Mouse (Mus musculus) cerebellum, adult 11 months (tissue): ENCODE results near the gene Ppp2r5a.

ENCODE experiments used
- DNase-seq: peaks from one replicate; pipeline ENCODE4 v3.0.0; 2022

Gene Ppp2r5a

GRCm38 (mm10) chr1:191417111-191417510 lies 14.0 kb upstream of the Ppp2r5a start:
- DNase-seq = no peak

DNA sequence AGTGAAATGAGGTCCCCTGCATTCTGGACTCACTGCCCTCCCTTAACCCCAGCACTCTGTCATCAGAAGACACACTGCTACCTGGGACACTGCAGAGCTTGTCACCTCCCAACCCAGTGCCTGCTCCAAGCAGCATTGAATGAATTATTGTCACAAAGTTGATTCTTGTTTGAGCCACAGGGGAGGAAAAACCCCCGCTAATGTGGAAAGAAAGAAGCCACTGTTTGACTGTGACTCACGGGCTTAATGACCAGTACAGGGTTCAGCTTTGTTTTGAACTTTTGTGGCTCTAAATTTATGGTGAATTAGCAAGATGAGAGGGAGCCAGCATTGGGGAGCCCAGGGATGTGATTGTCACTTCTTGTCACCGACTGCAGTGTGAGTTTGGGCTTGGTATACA lies 13.5 kb upstream of the Ppp2r5a start:
- DNase-seq = no peak

DNA sequence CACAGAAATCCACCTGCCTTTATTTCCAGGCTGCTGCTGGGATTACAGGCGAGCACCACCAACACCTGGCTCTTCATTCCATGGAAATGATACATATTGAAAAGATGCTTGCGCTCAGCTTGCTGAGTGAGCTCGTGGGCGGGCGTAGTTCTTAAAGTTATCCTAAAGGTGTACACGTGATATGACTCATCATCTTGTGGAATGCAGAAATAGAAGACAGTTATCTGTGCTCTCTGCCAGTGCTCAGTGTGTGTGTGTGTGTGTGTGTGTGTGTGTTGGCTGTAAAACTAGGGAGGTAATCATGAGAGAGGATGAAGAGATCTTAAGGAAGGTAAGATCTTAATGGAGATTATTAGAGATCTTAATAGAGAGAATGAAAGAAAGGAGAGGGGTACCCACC lies 11.4 kb upstream of the Ppp2r5a start:
- no peak for DNase-seq

- no peak for DNase-seq
These were observed 10.8 kb upstream of the Ppp2r5a start for GRCm38 (mm10) chr1:191413691-191414415.

DNA sequence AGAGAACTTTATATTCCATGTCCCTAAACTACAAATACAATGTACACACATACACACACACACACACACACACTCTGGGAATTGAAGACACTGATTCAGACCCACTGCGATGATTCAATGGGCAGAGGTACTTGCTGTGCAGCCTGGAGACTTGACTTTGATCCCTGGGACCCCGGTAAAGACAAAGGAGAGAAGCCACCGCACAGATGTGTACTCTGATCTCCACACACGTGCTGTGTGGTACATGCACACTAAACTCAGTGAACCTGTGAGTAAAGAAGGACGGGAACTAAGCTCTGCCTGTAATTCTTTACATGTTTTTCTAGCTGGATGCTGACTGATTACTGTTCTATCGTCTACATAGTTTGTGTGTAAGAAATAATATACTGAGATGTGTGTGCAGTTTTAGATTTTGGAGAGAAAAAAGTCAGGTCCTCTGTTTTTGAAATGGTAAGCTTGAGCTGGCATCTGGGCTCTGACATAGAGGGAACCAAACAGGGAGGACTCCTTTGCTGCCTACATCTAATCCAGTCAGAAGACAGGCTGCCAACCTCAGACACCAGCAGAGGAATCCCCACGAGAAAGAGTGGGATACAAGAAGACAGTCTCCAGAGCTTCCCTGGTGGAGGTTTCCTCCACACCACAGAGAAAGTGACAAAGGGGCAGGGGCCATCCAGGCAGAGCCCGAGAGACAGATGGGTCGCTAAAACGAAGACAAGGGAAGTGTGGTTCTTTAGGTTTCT lies 7.4 kb upstream of the Ppp2r5a start:
- no peak for DNase-seq

DNA sequence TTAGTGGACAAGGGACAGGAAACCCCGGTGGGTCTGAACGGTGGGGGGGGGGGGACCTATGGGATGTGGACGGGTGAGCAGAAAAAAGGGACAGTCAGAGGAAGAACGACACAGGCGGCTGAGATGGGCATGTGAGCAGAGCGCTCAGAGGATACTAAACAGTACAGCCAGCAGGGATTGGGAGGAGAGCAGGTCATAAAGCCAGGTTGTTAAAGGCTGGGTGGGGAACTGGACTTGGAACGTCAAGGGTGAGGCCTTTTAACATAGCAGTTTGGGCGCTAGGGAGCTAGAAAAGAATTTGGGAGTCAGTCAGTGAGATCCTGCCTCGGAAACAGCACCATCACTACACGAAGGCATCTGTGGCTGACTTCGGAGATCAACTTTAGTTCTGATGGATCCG lies 4.2 kb upstream of the Ppp2r5a start:
- no peak for DNase-seq

- DNase-seq = no peak
These were observed 3.4 kb upstream of the Ppp2r5a start for GRCm38 (mm10) chr1:191406516-191406915.

GRCm38 (mm10) chr1:191404721-191405329 lies 1.8 kb upstream of the Ppp2r5a start:
- no peak for DNase-seq

GRCm38 (mm10) chr1:191404301-191404700 lies 1.2 kb upstream of the Ppp2r5a start:
- no peak for DNase-seq

DNA sequence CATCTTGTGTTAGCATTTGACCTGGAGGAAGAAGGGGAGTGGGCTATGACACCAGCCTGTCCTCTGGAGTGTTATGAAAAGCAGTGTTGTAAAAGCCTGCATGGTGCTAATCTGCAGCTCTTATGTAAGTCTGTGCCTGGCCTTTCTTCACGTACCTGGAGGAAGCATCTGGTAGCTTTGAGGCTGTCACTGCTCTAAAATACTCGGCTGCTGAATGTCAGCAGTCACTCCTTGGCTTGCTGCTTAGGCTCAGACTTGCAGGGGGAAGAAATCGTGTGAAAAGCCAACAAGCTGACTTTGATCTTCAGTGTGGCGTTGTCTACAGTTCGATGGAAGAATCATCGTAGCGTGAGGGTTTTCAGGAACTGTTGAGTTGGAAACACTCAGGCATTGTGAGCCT lies 566 bp downstream of the Ppp2r5a start:
- DNase-seq = no peak

- peak; percentile 99 for DNase-seq
These were observed 5.9 kb downstream of the Ppp2r5a start for GRCm38 (mm10) chr1:191396897-191397849.

GRCm38 (mm10) chr1:191396446-191396845 lies 6.6 kb downstream of the Ppp2r5a start:
- no peak for DNase-seq

- peak; percentile 44 for DNase-seq
These were observed 7.1 kb downstream of the Ppp2r5a start for GRCm38 (mm10) chr1:191395871-191396433.

DNA sequence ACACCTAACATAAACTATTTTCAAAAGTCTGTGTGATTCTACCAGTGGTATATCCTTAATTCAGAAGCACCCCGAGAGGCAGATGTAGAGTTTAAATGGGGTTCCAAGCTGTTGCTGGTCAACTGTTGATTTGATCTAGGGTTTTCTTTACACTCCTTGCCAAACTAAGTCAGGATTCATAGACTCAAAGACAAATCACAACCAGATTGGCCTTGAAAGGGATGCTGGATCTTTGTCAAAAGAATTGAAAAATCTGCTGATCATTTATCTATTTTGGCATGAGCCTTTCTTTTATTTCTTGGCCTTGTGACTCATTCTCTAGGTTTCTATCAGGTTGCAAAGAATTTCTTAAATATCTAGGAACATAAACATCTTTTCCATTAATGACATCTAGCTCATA lies 7.9 kb downstream of the Ppp2r5a start:
- no peak for DNase-seq

DNA sequence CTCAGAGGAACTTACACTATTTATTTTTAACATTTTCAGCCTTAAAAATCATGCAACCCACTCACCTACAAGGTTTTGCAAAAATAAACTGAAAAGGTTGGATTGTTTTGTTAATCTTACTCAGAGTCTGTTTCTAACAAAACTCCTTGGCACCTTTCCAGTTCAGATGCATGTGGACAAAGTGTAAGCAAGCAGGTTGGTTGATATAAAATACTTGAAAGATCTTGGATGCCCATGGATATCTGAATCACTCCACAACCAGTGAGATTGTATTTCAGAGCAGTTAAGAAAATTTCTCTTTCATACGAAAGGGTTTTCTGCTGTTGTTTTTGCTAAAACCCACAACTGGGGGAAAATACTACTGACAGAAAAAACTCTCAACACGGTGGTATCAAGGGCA lies 8.9 kb downstream of the Ppp2r5a start:
- DNase-seq = no peak

- DNase-seq = no peak
These were observed 9.5 kb downstream of the Ppp2r5a start for GRCm38 (mm10) chr1:191393536-191393935.

GRCm38 (mm10) chr1:191391311-191391710 lies 11.8 kb downstream of the Ppp2r5a start:
- peak; percentile 34 for DNase-seq

DNA sequence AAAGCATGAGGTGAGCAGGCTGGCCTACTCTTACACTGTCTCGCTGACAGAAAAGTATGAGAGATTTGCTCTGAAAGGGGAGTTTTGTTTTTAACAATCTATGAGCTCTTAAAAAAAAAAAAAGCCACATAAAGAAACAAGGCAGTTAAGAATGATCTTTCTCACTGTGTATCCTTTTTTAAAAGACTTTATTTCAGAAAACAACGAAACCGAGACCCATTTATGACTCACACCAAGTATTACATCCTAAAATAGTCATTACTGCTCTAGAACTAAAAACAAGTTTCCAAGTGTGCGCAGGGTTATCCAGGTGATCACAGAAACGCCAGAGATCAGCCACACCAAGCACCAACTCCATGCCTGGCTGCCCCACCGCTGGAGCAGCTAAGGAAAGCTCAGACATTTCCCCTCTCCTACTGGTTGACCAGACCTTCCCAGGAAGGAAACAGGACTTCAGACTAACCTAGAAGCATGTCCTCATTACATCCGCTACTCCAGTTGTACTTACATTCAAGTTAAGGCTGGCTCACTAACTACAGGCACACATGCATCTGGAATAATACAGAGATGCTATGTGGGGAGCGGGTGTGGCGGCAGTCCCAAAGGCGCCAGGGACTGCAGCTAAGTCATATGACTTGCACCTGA lies 18.2 kb downstream of the Ppp2r5a start:
- no peak for DNase-seq

- no peak for DNase-seq
These were observed 20.9 kb downstream of the Ppp2r5a start for GRCm38 (mm10) chr1:191381955-191382736.

- no peak for DNase-seq
These were observed 22.2 kb downstream of the Ppp2r5a start for GRCm38 (mm10) chr1:191380843-191381242.

DNA sequence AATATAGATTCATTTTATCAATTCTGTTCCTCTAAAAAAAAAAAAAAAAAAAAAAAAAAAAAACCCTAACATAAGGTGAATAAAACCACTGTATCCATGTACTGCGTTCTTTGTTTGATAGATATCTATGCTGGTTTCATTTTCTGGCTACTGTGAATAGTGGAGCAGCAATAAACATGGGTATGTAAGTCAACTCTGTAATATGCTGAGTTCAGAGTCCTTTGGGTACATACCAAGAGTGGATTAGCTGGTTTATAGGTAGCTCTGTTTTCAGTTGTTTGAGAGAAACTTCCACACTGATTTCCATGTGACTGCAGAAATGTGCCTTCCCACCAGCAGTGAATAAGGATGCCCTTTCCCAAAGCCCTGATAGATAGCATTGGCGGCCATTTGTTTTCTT lies 25.0 kb downstream of the Ppp2r5a start:
- DNase-seq = no peak
